In genomic region chr8:120401712-120402111, GRCm38 (mm10) we compare ENCODE assay signal across 23 mouse cellular contexts.
DNase-seq lines count a peak whose midpoint lies in the region; ATAC-seq and TF ChIP-seq lines count a peak whose summit lies in the region.
"Had no signal": no experiment of that assay in that cellular context is flagged by ENCODE, and none has a peak within 500 bp of the region (broad histone marks: within the 10 kb centered on the region; RNA-seq: fewer than 3 reads in every experiment).

No protein-coding gene starts in this region.

- H3K4me2 ChIP-seq in forebrain, embryonic 15.5 days (replicated peaks): no peak overlapping the region
- no peak overlapping the region for H3K4me2 ChIP-seq in liver, embryonic 12.5 days
- H3K4me2 ChIP-seq in liver, embryonic 16.5 days (ENCODE audit: low read depth, low read length): no peak overlapping the region
- no peak overlapping the region for H3K4me2 ChIP-seq in hindbrain, embryonic 12.5 days (replicated peaks)
- H3K4me2 ChIP-seq: embryonic facial prominence, embryonic 13.5 days; forebrain, embryonic 12.5 days; heart, embryonic 11.5 days; hindbrain, embryonic 13.5 days had no signal

- WGBS in forebrain, embryonic 10.5 days: 91% methylated on average over 7 of the region's 7 CpGs
- 90% methylated on average over 7 of the region's 7 CpGs for WGBS in forebrain, embryonic 15.5 days
- 36% methylated on average over 7 of the region's 7 CpGs for WGBS in liver, embryonic 12.5 days (ENCODE audit: insufficient replicate concordance)
- 36% methylated on average over 7 of the region's 7 CpGs for WGBS in liver, embryonic 16.5 days (ENCODE audit: insufficient replicate concordance)
- WGBS in hindbrain, embryonic 12.5 days: 89% methylated on average over 7 of the region's 7 CpGs

- H3K27ac ChIP-seq in forebrain, embryonic 10.5 days: 0 out of 2 replicates have a peak overlapping the region, but pooled peaks have one; percentile 16
- no peak overlapping the region for H3K27ac ChIP-seq in forebrain, embryonic 15.5 days (replicated peaks)
- H3K27ac ChIP-seq in liver, embryonic 12.5 days: no peak overlapping the region
- H3K27ac ChIP-seq in liver, embryonic 16.5 days (ENCODE audit: low read length): no peak overlapping the region
- H3K27ac ChIP-seq in hindbrain, embryonic 12.5 days: no peak overlapping the region
- no peak overlapping the region for H3K27ac ChIP-seq in left cerebral cortex, adult 2 months
- H3K27ac ChIP-seq: embryonic facial prominence, embryonic 13.5 days; forebrain, embryonic 12.5 days; gastrocnemius, adult 2 months; hindbrain, embryonic 13.5 days had no signal

- ATAC-seq in forebrain, embryonic 15.5 days (replicated peaks): no peak
- peak; percentile 42; the same call in 1 of the 2 replicates for ATAC-seq in liver, embryonic 12.5 days
- no peak for ATAC-seq in liver, embryonic 16.5 days (ENCODE audit: low read depth)
- ATAC-seq in megakaryocyte-erythroid progenitor cell, adult 5-6 weeks (replicated peaks; ENCODE audit: low FRiP score, low TSS enrichment, poor library complexity, severe bottlenecking): peak; percentile 63
- no peak for ATAC-seq in hindbrain, embryonic 12.5 days (ENCODE audit: low FRiP score)
- ATAC-seq: forebrain, embryonic 16.5 days; hindbrain, embryonic 16.5 days; inflammation-experienced regulatory T-cells, adult 6 months had no signal

- intact Hi-C loops in left cerebral cortex, adult 2 months (cut with DNase I): no loop called here

- TF ChIP-seq CTCF in left cerebral cortex, adult 2 months (IDR thresholded peaks at IDR 0.05): no peak

- no peak overlapping the region for H3K4me3 ChIP-seq in forebrain, embryonic 10.5 days
- no peak overlapping the region for H3K4me3 ChIP-seq in forebrain, embryonic 15.5 days
- H3K4me3 ChIP-seq in liver, embryonic 12.5 days: no peak overlapping the region
- H3K4me3 ChIP-seq in liver, embryonic 16.5 days (ENCODE audit: low read depth, low read length): no peak overlapping the region
- no peak overlapping the region for H3K4me3 ChIP-seq in hindbrain, embryonic 12.5 days
- no peak overlapping the region for H3K4me3 ChIP-seq in left cerebral cortex, adult 2 months
- H3K4me3 ChIP-seq: embryonic facial prominence, embryonic 13.5 days; forebrain, embryonic 12.5 days; gastrocnemius, adult 2 months; hindbrain, embryonic 13.5 days had no signal

- no peaks in the 10 kb centered on the region for H3K36me3 ChIP-seq in forebrain, embryonic 10.5 days (replicated peaks)
- H3K36me3 ChIP-seq in forebrain, embryonic 15.5 days: no peaks in the 10 kb centered on the region
- no peaks in the 10 kb centered on the region for H3K36me3 ChIP-seq in liver, embryonic 12.5 days
- H3K36me3 ChIP-seq in liver, embryonic 16.5 days (ENCODE audit: control insufficient read depth, insufficient read depth): no peaks in the 10 kb centered on the region
- no peaks in the 10 kb centered on the region for H3K36me3 ChIP-seq in hindbrain, embryonic 12.5 days
- H3K36me3 ChIP-seq: embryonic facial prominence, embryonic 13.5 days; forebrain, embryonic 12.5 days; hindbrain, embryonic 13.5 days had no signal

- H3K9me3 ChIP-seq in forebrain, embryonic 10.5 days: no peaks in the 10 kb centered on the region
- no peaks in the 10 kb centered on the region for H3K9me3 ChIP-seq in forebrain, embryonic 15.5 days
- H3K9me3 ChIP-seq in liver, embryonic 12.5 days (replicated peaks): no peaks in the 10 kb centered on the region
- H3K9me3 ChIP-seq in liver, embryonic 16.5 days (replicated peaks; ENCODE audit: control insufficient read depth, low read length): no peaks in the 10 kb centered on the region
- no peaks in the 10 kb centered on the region for H3K9me3 ChIP-seq in hindbrain, embryonic 12.5 days (replicated peaks)
- H3K9me3 ChIP-seq: embryonic facial prominence, embryonic 13.5 days; forebrain, embryonic 12.5 days; hindbrain, embryonic 13.5 days had no signal

- DNase-seq in forebrain, embryonic 10.5 days (ENCODE audit: extremely low spot score, low spot score): no peak
- no peak for DNase-seq in urinary bladder, postnatal 10 days (ENCODE audit: low spot score)
- DNase-seq in left cerebral cortex, adult 2 months (ENCODE audit: extremely low spot score in 1 of 2, low spot score in 2 of 2): no peak
- DNase-seq: adrenal gland, postnatal 10 days; adrenal gland, postnatal 36 days; cerebellum, adult 18-20 months; cerebellum, adult 9-10 months; cerebellum, postnatal 14 days; gastrocnemius, adult 2 months; gastrocnemius, postnatal 14 days; heart, adult 11 months had no signal

- H3K27me3 ChIP-seq in forebrain, embryonic 10.5 days (ENCODE audit: poor library complexity, severe bottlenecking): peaks cover 81% of the 10 kb centered on the region
- H3K27me3 ChIP-seq in forebrain, embryonic 15.5 days: no peaks in the 10 kb centered on the region
- H3K27me3 ChIP-seq in liver, embryonic 12.5 days (replicated peaks): peaks cover 50% of the 10 kb centered on the region
- peaks cover 2% of the 10 kb centered on the region; the same call in 1 of the 2 replicates for H3K27me3 ChIP-seq in liver, embryonic 16.5 days (ENCODE audit: control insufficient read depth, insufficient read depth, low read depth, low read length)
- H3K27me3 ChIP-seq in hindbrain, embryonic 12.5 days: 0 out of 2 replicates have a peak, but pooled peaks cover 2% of the 10 kb centered on the region
- H3K27me3 ChIP-seq: embryonic facial prominence, embryonic 13.5 days; hindbrain, embryonic 13.5 days had no signal

- H3K9ac ChIP-seq in forebrain, embryonic 15.5 days (replicated peaks): no peak overlapping the region
- peak overlapping the region; percentile 15; the same call in 1 of the 2 replicates for H3K9ac ChIP-seq in liver, embryonic 12.5 days
- H3K9ac ChIP-seq in liver, embryonic 16.5 days (ENCODE audit: low read depth, low read length): peak overlapping the region; percentile 22
- no peak overlapping the region for H3K9ac ChIP-seq in hindbrain, embryonic 12.5 days
- H3K9ac ChIP-seq: embryonic facial prominence, embryonic 13.5 days; forebrain, embryonic 12.5 days; hindbrain, embryonic 13.5 days had no signal

- peaks cover 72% of the 10 kb centered on the region for H3K4me1 ChIP-seq in forebrain, embryonic 10.5 days
- peaks cover 48% of the 10 kb centered on the region for H3K4me1 ChIP-seq in forebrain, embryonic 15.5 days
- peaks cover 67% of the 10 kb centered on the region for H3K4me1 ChIP-seq in liver, embryonic 12.5 days
- H3K4me1 ChIP-seq in liver, embryonic 16.5 days (ENCODE audit: control insufficient read depth, low read depth, low read length): peaks cover 25% of the 10 kb centered on the region
- peaks cover 55% of the 10 kb centered on the region for H3K4me1 ChIP-seq in hindbrain, embryonic 12.5 days

Comparison
In these comparisons a context has a peak if more than half of its experiments do, and no peak if none do; other contexts are left out.
1. ATAC-seq: peak in liver, embryonic 12.5 days (single experiment) and megakaryocyte-erythroid progenitor cell, adult 5-6 weeks (single experiment); none in forebrain, embryonic 15.5 days (single experiment), liver, embryonic 16.5 days (single experiment) and hindbrain, embryonic 12.5 days (single experiment).
2. H3K9ac ChIP-seq: peak in liver, embryonic 12.5 days (single experiment) and liver, embryonic 16.5 days (single experiment); none in forebrain, embryonic 15.5 days (single experiment) and hindbrain, embryonic 12.5 days (single experiment).